Mouse (Mus musculus): ENCODE measurements at regions not wholly inside any gene's neighbourhood (a gene's known extent, or its start where the extent isn't known, plus 50 kb on each side); places are given as distances from the start of the nearest gene placed in this dataset.

- no peak overlapping the region for H3K27ac ChIP-seq (replicated peaks; ENCODE audit: insufficient read depth, low read depth, low read length)
- no peaks in the 10 kb centered on the region for H3K79me2 ChIP-seq (ENCODE audit: control insufficient read depth, insufficient read depth, low read length)
- WGBS, result 71% methylated on average over 3 of the region's 3 CpGs
- no peak for DNase-seq (ENCODE audit: extremely low read depth, low read depth, low spot score)
- TF ChIP-seq POLR2A (IDR thresholded peaks at IDR 0.05; ENCODE audit: extremely low read depth, insufficient read depth, low read length) (no peak), CTCF (IDR thresholded peaks at IDR 0.05; ENCODE audit: low read depth, low read length) (no peak)
- no peak overlapping the region for H3K9ac ChIP-seq (ENCODE audit: low read depth, low read length)
- H3K27me3 ChIP-seq (ENCODE audit: control insufficient read depth, insufficient read depth, low read length), result no peaks in the 10 kb centered on the region
- H3K36me3 ChIP-seq (ENCODE audit: control insufficient read depth, insufficient read depth, low read length), result no peaks in the 10 kb centered on the region
- H3K4me3 ChIP-seq (ENCODE audit: insufficient read depth, low read depth, low read length), result no peak overlapping the region
- H3K4me1 ChIP-seq (ENCODE audit: control insufficient read depth, insufficient read depth, low read length), result no peaks in the 10 kb centered on the region
Measured at GRCm38 (mm10) chr17:13558863-13559262, 201.5 kb upstream of the Afdn start.

DNA sequence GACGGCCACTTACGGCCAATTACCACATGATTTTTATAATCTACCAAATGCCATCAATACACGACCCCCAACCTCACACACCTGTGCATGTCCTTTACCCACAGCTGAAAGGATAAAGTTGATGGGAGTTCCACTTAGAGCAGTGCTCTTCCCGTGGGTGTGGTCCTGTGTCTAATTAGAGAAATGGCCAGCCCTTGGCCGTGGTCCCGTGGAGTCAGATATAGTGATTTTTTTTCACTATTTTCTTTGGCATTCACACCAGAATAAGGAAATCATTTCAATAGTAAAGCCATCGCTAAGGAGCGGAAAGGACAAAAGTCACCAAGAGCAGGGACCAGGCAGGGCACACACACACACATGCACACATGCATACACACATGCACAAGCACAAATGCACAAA, 199.0 kb upstream of the Afdn start:
- no peak for DNase-seq (ENCODE audit: extremely low read depth, low read depth, low spot score)
- 75% methylated on average over 8 of the region's 8 CpGs for WGBS
- H3K4me1 ChIP-seq (ENCODE audit: control insufficient read depth, insufficient read depth, low read length), result no peaks in the 10 kb centered on the region

DNA sequence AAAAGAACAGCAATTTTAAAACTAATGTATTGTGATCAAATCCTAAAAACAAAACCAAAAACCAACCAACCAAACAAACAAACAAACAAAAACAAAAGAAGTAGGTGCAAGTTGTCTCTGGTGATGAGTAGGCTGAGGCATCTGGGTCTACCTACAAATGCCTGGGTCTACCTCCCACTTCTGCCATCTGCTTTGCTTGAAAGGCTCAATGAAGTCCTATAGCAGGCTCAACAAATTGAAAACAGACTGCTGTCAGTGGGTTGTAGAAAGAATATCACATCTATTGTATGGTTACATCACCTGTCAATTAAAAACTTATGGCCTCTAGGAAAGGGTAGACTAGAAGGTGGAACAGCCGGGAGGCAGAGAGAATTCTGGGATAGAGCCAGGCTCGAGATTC, 197.4 kb upstream of the Afdn start:
- H3K27ac ChIP-seq (replicated peaks; ENCODE audit: insufficient read depth, low read depth, low read length), result no peak overlapping the region
- no peak for TF ChIP-seq POLR2A (IDR thresholded peaks at IDR 0.05; ENCODE audit: extremely low read depth, insufficient read depth, low read length)
- TF ChIP-seq CTCF (IDR thresholded peaks at IDR 0.05; ENCODE audit: low read depth, low read length), result no peak
- WGBS, result 78% methylated on average over 2 of the region's 2 CpGs
- no peak overlapping the region for H3K4me3 ChIP-seq (ENCODE audit: insufficient read depth, low read depth, low read length)
- H3K4me1 ChIP-seq (ENCODE audit: control insufficient read depth, insufficient read depth, low read length), result no peaks in the 10 kb centered on the region
- no peaks in the 10 kb centered on the region for H3K27me3 ChIP-seq (ENCODE audit: control insufficient read depth, insufficient read depth, low read length)
- no peak for DNase-seq (ENCODE audit: extremely low read depth, low read depth, low spot score)
- no peaks in the 10 kb centered on the region for H3K79me2 ChIP-seq (ENCODE audit: control insufficient read depth, insufficient read depth, low read length)
- no peaks in the 10 kb centered on the region for H3K36me3 ChIP-seq (ENCODE audit: control insufficient read depth, insufficient read depth, low read length)
- no peak overlapping the region for H3K9ac ChIP-seq (ENCODE audit: low read depth, low read length)

More for the DNA sequence above, 199.0 kb upstream of the Afdn start:
- H3K27ac ChIP-seq (replicated peaks; ENCODE audit: insufficient read depth, low read depth, low read length), result no peak overlapping the region
- H3K36me3 ChIP-seq (ENCODE audit: control insufficient read depth, insufficient read depth, low read length), result no peaks in the 10 kb centered on the region
- no peak overlapping the region for H3K4me3 ChIP-seq (ENCODE audit: insufficient read depth, low read depth, low read length)
- no peak overlapping the region for H3K9ac ChIP-seq (ENCODE audit: low read depth, low read length)
- no peaks in the 10 kb centered on the region for H3K27me3 ChIP-seq (ENCODE audit: control insufficient read depth, insufficient read depth, low read length)
- no peaks in the 10 kb centered on the region for H3K79me2 ChIP-seq (ENCODE audit: control insufficient read depth, insufficient read depth, low read length)
- TF ChIP-seq CTCF (IDR thresholded peaks at IDR 0.05; ENCODE audit: low read depth, low read length) (no peak), POLR2A (IDR thresholded peaks at IDR 0.05; ENCODE audit: extremely low read depth, insufficient read depth, low read length) (no peak)

- DNase-seq (ENCODE audit: extremely low read depth, low read depth, low spot score), result no peak
Measured at GRCm38 (mm10) chr17:13564800-13565199, 195.5 kb upstream of the Afdn start.

GRCm38 (mm10) chr17:13566680-13567079, 193.7 kb upstream of the Afdn start:
- TF ChIP-seq CTCF (IDR thresholded peaks at IDR 0.05; ENCODE audit: low read depth, low read length) (no peak), POLR2A (IDR thresholded peaks at IDR 0.05; ENCODE audit: extremely low read depth, insufficient read depth, low read length) (no peak)
- 80% methylated on average over 7 of the region's 7 CpGs for WGBS
- Histone ChIP-seq H3K27me3 (ENCODE audit: control insufficient read depth, insufficient read depth, low read length) (no peaks in the 10 kb centered on the region), H3K9ac (ENCODE audit: low read depth, low read length) (no peak overlapping the region), H3K4me3 (ENCODE audit: insufficient read depth, low read depth, low read length) (no peak overlapping the region), H3K27ac (replicated peaks; ENCODE audit: insufficient read depth, low read depth, low read length) (no peak overlapping the region), H3K79me2 (ENCODE audit: control insufficient read depth, insufficient read depth, low read length) (no peaks in the 10 kb centered on the region), H3K36me3 (ENCODE audit: control insufficient read depth, insufficient read depth, low read length) (no peaks in the 10 kb centered on the region), H3K4me1 (ENCODE audit: control insufficient read depth, insufficient read depth, low read length) (no peaks in the 10 kb centered on the region)
- no peak for DNase-seq (ENCODE audit: extremely low read depth, low read depth, low spot score)

More at GRCm38 (mm10) chr17:13564800-13565199, 195.5 kb upstream of the Afdn start:
- no peaks in the 10 kb centered on the region for H3K79me2 ChIP-seq (ENCODE audit: control insufficient read depth, insufficient read depth, low read length)
- TF ChIP-seq POLR2A (IDR thresholded peaks at IDR 0.05; ENCODE audit: extremely low read depth, insufficient read depth, low read length) (no peak), CTCF (IDR thresholded peaks at IDR 0.05; ENCODE audit: low read depth, low read length) (no peak)
- no peaks in the 10 kb centered on the region for H3K4me1 ChIP-seq (ENCODE audit: control insufficient read depth, insufficient read depth, low read length)
- H3K9ac ChIP-seq (ENCODE audit: low read depth, low read length), result no peak overlapping the region
- H3K27ac ChIP-seq (replicated peaks; ENCODE audit: insufficient read depth, low read depth, low read length), result no peak overlapping the region
- no peaks in the 10 kb centered on the region for H3K27me3 ChIP-seq (ENCODE audit: control insufficient read depth, insufficient read depth, low read length)
- no peaks in the 10 kb centered on the region for H3K36me3 ChIP-seq (ENCODE audit: control insufficient read depth, insufficient read depth, low read length)
- 94% methylated on average over 7 of the region's 7 CpGs for WGBS
- no peak overlapping the region for H3K4me3 ChIP-seq (ENCODE audit: insufficient read depth, low read depth, low read length)

GRCm38 (mm10) chr17:13567183-13567582, 193.2 kb upstream of the Afdn start:
- DNase-seq (ENCODE audit: extremely low read depth, low read depth, low spot score), result no peak
- no peak for TF ChIP-seq POLR2A (IDR thresholded peaks at IDR 0.05; ENCODE audit: extremely low read depth, insufficient read depth, low read length)
- TF ChIP-seq CTCF (IDR thresholded peaks at IDR 0.05; ENCODE audit: low read depth, low read length), result no peak
- Histone ChIP-seq H3K36me3 (ENCODE audit: control insufficient read depth, insufficient read depth, low read length) (no peaks in the 10 kb centered on the region), H3K27me3 (ENCODE audit: control insufficient read depth, insufficient read depth, low read length) (no peaks in the 10 kb centered on the region), H3K4me1 (ENCODE audit: control insufficient read depth, insufficient read depth, low read length) (no peaks in the 10 kb centered on the region), H3K9ac (ENCODE audit: low read depth, low read length) (no peak overlapping the region), H3K27ac (replicated peaks; ENCODE audit: insufficient read depth, low read depth, low read length) (no peak overlapping the region), H3K4me3 (ENCODE audit: insufficient read depth, low read depth, low read length) (no peak overlapping the region), H3K79me2 (ENCODE audit: control insufficient read depth, insufficient read depth, low read length) (no peaks in the 10 kb centered on the region)
- WGBS, result 85% methylated on average over 3 of the region's 3 CpGs
